Mouse (Mus musculus): ENCODE data around the gene Wdr62. TPM values are rescaled to one million over a fixed set of nuclear protein-coding genes. Genes with fewer than 3 reads are reported as not detected.
A peak's percentile ranks its signal among the peaks of the same experiment; 100 is the strongest.

Wdr62 gene
- polyA plus RNA-seq, 1 experiment from 2014 or later: 2.6 TPM

DNA sequence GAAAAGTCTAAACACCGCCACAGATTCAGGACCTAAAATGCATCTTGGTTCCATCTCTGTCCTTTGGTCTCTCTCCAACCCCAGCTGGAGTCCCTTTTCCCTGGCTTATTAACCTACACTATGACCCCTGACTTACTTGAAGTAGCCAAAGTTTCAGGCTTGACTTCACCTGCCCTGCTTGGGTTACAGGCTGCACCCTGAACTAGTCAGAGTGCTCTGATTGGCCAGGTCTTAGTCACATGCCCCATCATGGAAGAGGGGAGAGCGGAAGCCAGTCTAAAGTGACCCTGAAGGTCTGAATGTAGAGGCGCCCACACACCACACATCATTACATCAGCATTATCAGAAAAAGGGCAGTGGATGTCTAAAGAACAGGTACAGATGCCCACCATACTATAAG, 37.9 kb upstream of the Wdr62 start:
- WGBS: 96% methylated on average over 3 of the region's 3 CpGs
- no peaks in the 10 kb centered on the region for H3K27me3 ChIP-seq (replicated peaks)
- no peaks in the 10 kb centered on the region for H3K9me3 ChIP-seq (replicated peaks)
- no peak for ATAC-seq (ENCODE audit: low FRiP score)
- peaks cover 6% of the 10 kb centered on the region; the same call in 1 of the 2 replicates for H3K36me3 ChIP-seq
- peaks cover 21% of the 10 kb centered on the region for H3K4me1 ChIP-seq
- no peak overlapping the region for H3K4me2 ChIP-seq
- no peak overlapping the region for H3K9ac ChIP-seq (replicated peaks)
- H3K4me3 ChIP-seq (replicated peaks): no peak overlapping the region
- no peak overlapping the region for H3K27ac ChIP-seq (replicated peaks)

GRCm38 (mm10) chr7:30315559-30316529, 35.6 kb upstream of the Wdr62 start:
- 86% methylated on average over 13 of the region's 13 CpGs for WGBS

GRCm38 (mm10) chr7:30314721-30315155, 34.5 kb upstream of the Wdr62 start, which contains the start of gene Syne4:
Gene Syne4, plus strand, starts transcription at chr7:30314807.
- peak within 1 kb of the TSS; percentile 30; the same call in 1 of the 2 replicates for H3K9ac ChIP-seq (replicated peaks)

More at GRCm38 (mm10) chr7:30315559-30316529, 35.6 kb upstream of the Wdr62 start:
- H3K9me3 ChIP-seq (replicated peaks): no peaks in the 10 kb centered on the region
- H3K4me1 ChIP-seq: peaks cover 5% of the 10 kb centered on the region
- H3K27me3 ChIP-seq (replicated peaks): no peaks in the 10 kb centered on the region
- no peak overlapping the region for H3K4me2 ChIP-seq
- no peak overlapping the region for H3K4me3 ChIP-seq (replicated peaks)
- peaks cover 23% of the 10 kb centered on the region; the same call in 1 of the 2 replicates for H3K36me3 ChIP-seq
- no peak for ATAC-seq (ENCODE audit: low FRiP score)
- no peak overlapping the region for H3K9ac ChIP-seq (replicated peaks)
- H3K27ac ChIP-seq (replicated peaks): no peak overlapping the region

GRCm38 (mm10) chr7:30313666-30314320, 33.6 kb upstream of the Wdr62 start:
- no peak overlapping the region for H3K4me3 ChIP-seq (replicated peaks)
- WGBS: 56% methylated on average over 27 of the region's 27 CpGs
- peaks cover 19% of the 10 kb centered on the region for H3K4me1 ChIP-seq
- no peak overlapping the region for H3K27ac ChIP-seq (replicated peaks)
- H3K9ac ChIP-seq (replicated peaks): no peak overlapping the region
- no peaks in the 10 kb centered on the region for H3K27me3 ChIP-seq (replicated peaks)
- ATAC-seq (ENCODE audit: low FRiP score): no peak
- H3K9me3 ChIP-seq (replicated peaks): no peaks in the 10 kb centered on the region
- H3K4me2 ChIP-seq: no peak overlapping the region
- peaks cover 24% of the 10 kb centered on the region; the same call in 1 of the 2 replicates for H3K36me3 ChIP-seq

More at GRCm38 (mm10) chr7:30314721-30315155, 34.5 kb upstream of the Wdr62 start, which contains the start of gene Syne4:
- Histone ChIP-seq H3K27ac (replicated peaks) (no peak within 1 kb of the TSS), H3K4me1 (peaks cover 11% of the 10 kb centered on the region), H3K36me3 (peaks cover 24% of the 10 kb centered on the region; the same call in 1 of the 2 replicates), H3K27me3 (replicated peaks) (no peaks in the 10 kb centered on the region), H3K9me3 (replicated peaks) (no peaks in the 10 kb centered on the region), H3K4me3 (replicated peaks) (peak within 1 kb of the TSS; percentile 15; the same call in 1 of the 2 replicates), H3K4me2 (peak within 1 kb of the TSS; percentile 15)
- no peak for ATAC-seq (ENCODE audit: low FRiP score)
- 4% methylated on average over 9 of the region's 9 CpGs for WGBS

- Histone ChIP-seq H3K27ac (replicated peaks) (no peak overlapping the region), H3K4me1 (peaks cover 27% of the 10 kb centered on the region), H3K9me3 (replicated peaks) (no peaks in the 10 kb centered on the region), H3K36me3 (peaks cover 41% of the 10 kb centered on the region), H3K4me2 (peak overlapping the region; percentile 92), H3K9ac (replicated peaks) (no peak overlapping the region), H3K27me3 (replicated peaks) (no peaks in the 10 kb centered on the region), H3K4me3 (replicated peaks) (no peak overlapping the region)
- ATAC-seq (ENCODE audit: low FRiP score): no peak
- 94% methylated on average over 12 of the region's 12 CpGs for WGBS
Observed at GRCm38 (mm10) chr7:30310136-30310535, 29.9 kb upstream of the Wdr62 start.

- no peaks in the 10 kb centered on the region for H3K9me3 ChIP-seq (replicated peaks)
- H3K4me1 ChIP-seq: peaks cover 25% of the 10 kb centered on the region
- peak overlapping the region; percentile 69 for H3K9ac ChIP-seq (replicated peaks)
- 64% methylated on average over 15 of the region's 15 CpGs for WGBS
- H3K27me3 ChIP-seq (replicated peaks): no peaks in the 10 kb centered on the region
- H3K4me3 ChIP-seq (replicated peaks): peak overlapping the region; percentile 73
- ATAC-seq (ENCODE audit: low FRiP score): no peak
- peak overlapping the region; percentile 92 for H3K4me2 ChIP-seq
- no peak overlapping the region for H3K27ac ChIP-seq (replicated peaks)
- H3K36me3 ChIP-seq: peaks cover 43% of the 10 kb centered on the region
Observed at GRCm38 (mm10) chr7:30309395-30310129, 29.3 kb upstream of the Wdr62 start.

GRCm38 (mm10) chr7:30308076-30309005, 28.1 kb upstream of the Wdr62 start, which contains the start of gene Alkbh6:
Gene Alkbh6, plus strand, starts transcription at chr7:30308717.
- Histone ChIP-seq H3K27ac (replicated peaks) (peak within 1 kb of the TSS; percentile 85), H3K9ac (replicated peaks) (peak within 1 kb of the TSS; percentile 69), H3K4me1 (peaks cover 24% of the 10 kb centered on the region), H3K36me3 (peaks cover 49% of the 10 kb centered on the region), H3K9me3 (replicated peaks) (no peaks in the 10 kb centered on the region), H3K27me3 (replicated peaks) (no peaks in the 10 kb centered on the region), H3K4me3 (replicated peaks) (peak within 1 kb of the TSS; percentile 73), H3K4me2 (peak within 1 kb of the TSS; percentile 92)
- 3% methylated on average over 27 of the region's 27 CpGs for WGBS
- ATAC-seq (ENCODE audit: low FRiP score): peak; percentile 99

- H3K36me3 ChIP-seq: peaks cover 55% of the 10 kb centered on the region
- no peaks in the 10 kb centered on the region for H3K9me3 ChIP-seq (replicated peaks)
- no peak overlapping the region for H3K4me2 ChIP-seq
- no peak for ATAC-seq (ENCODE audit: low FRiP score)
- WGBS: 94% methylated on average over 16 of the region's 16 CpGs
- no peaks in the 10 kb centered on the region for H3K27me3 ChIP-seq (replicated peaks)
- H3K27ac ChIP-seq (replicated peaks): 0 out of 2 replicates have a peak overlapping the region, but pooled peaks have one; percentile 4
- H3K4me3 ChIP-seq (replicated peaks): no peak overlapping the region
- H3K9ac ChIP-seq (replicated peaks): no peak overlapping the region
- peaks cover 24% of the 10 kb centered on the region for H3K4me1 ChIP-seq
Observed at GRCm38 (mm10) chr7:30306083-30306779, 26.0 kb upstream of the Wdr62 start.

DNA sequence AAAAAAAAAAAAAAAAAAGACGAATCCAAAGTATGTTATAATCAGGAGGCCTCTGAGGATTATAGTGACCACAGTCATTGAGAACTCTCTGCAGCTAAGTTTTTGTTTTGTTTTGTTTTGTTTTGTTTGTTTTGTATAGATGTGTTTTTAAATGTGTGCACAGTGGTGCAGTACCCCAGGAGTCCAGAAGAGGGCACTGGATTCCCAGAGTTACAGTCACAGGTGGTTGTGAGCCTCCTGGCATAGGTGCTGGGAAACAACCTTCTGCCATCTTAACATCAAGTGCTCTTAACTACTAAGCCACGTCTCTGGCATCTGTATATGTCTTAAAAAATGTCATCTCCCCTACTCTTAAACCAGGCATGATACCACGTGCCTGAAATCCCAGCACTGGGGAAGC, 20.7 kb upstream of the Wdr62 start:
- Histone ChIP-seq H3K36me3 (peaks cover 85% of the 10 kb centered on the region), H3K27me3 (replicated peaks) (no peaks in the 10 kb centered on the region), H3K27ac (replicated peaks) (no peak overlapping the region), H3K4me1 (no peaks in the 10 kb centered on the region), H3K4me3 (replicated peaks) (no peak overlapping the region), H3K9me3 (replicated peaks) (no peaks in the 10 kb centered on the region), H3K4me2 (no peak overlapping the region), H3K9ac (replicated peaks) (no peak overlapping the region)
- WGBS: 57% methylated on average over 3 of the region's 3 CpGs
- ATAC-seq (ENCODE audit: low FRiP score): no peak

DNA sequence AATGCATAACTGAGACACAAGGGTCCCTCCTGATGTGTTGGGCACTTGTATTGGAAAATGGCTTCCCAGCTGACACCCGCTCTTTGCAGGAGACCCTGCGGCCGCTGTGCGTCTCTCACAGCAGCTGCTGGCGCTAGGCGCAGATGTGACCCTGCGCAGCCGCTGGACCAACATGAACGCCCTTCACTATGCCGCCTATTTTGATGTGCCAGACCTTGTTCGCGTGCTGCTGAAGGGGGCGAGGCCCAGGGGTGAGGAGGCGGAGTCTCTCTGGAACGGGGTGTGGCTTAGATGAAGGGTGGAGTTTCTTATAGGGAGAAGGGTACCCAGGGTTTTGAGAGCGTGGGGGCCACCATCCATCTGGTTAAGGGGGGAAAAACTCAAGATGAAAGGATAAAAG, 17.0 kb upstream of the Wdr62 start:
- Histone ChIP-seq H3K27ac (replicated peaks) (no peak overlapping the region), H3K4me3 (replicated peaks) (no peak overlapping the region), H3K9ac (replicated peaks) (no peak overlapping the region), H3K9me3 (replicated peaks) (no peaks in the 10 kb centered on the region), H3K4me1 (peaks cover 27% of the 10 kb centered on the region), H3K36me3 (peaks cover 83% of the 10 kb centered on the region), H3K27me3 (replicated peaks) (no peaks in the 10 kb centered on the region), H3K4me2 (no peak overlapping the region)
- no peak for ATAC-seq (ENCODE audit: low FRiP score)
- 84% methylated on average over 16 of the region's 16 CpGs for WGBS
